18 mouse cellular contexts compared by ENCODE assay signal in the genomic region with DNA sequence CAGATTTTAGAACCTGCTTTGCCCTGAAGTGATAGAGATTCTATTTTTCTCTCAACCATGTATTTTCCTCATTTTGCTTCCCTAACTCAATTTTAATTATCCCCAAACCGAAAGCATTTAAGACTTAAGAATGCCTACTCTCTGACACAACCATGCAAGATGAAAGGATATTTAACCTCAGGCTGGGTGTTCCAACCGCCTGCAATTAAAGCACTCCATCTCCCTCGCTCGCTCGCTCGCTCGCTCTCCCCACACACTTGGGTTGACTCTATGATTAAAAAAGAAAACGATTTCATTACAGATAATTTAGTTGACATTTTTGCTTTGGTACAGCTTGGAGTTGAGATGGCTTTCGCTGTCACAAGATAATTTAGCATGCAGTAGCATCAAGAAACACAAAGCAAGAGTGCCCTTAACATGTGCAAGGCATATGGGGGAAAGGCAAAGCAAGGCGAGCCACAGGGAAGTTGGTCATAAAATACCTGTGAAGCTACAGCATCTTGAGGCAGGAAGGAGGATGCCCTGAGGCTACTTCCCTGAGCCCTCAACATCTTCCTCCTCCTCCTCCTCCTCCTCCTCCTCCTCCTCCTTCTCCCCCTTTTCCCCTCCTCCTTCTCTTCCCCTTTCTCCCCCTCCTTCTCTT.
DNase-seq lines count a peak whose midpoint lies in the region; ATAC-seq and TF ChIP-seq lines count a peak whose summit lies in the region.
"Had no signal": no experiment of that assay in that cellular context is flagged by ENCODE, and none has a peak within 500 bp of the region (broad histone marks: within the 10 kb centered on the region; RNA-seq: fewer than 3 reads in every experiment).

No protein-coding gene starts in this region.

- H3K9me3 ChIP-seq in midbrain, embryonic 13.5 days, result no peaks in the 10 kb centered on the region
- no peaks in the 10 kb centered on the region for H3K9me3 ChIP-seq in lung, postnatal 0 days (ENCODE audit: low read length)
- H3K9me3 ChIP-seq: embryonic facial prominence, embryonic 15.5 days; heart, embryonic 15.5 days; limb, embryonic 13.5 days had no signal

- DNase-seq in frontal cortex, postnatal 14 days (ENCODE audit: low spot score in 2 of 2), result no peak
- DNase-seq in brain, adult 2 months (ENCODE audit: low read depth, low spot score), result peak; percentile 37
- peak; percentile 59 for DNase-seq in forelimb bud, embryonic 11.5 days (ENCODE audit: low read depth, low spot score)
- no peak for DNase-seq in spleen, postnatal 14 days (ENCODE audit: low spot score in 2 of 2)
- DNase-seq in lung, postnatal 25 days (ENCODE audit: low spot score), result no peak
- no peak for DNase-seq in lung, postnatal 0 days (ENCODE audit: low spot score)
- DNase-seq: cerebellum, adult 18-20 months; liver, postnatal 0 days; right cerebral cortex, postnatal 14 days; thymus, postnatal 4 days had no signal

- WGBS in midbrain, embryonic 13.5 days, result 74% methylated on average over 10 of the region's 10 CpGs
- WGBS in lung, postnatal 0 days, result 88% methylated on average over 10 of the region's 10 CpGs

- no peak for TF ChIP-seq EP300 in lung, postnatal 0 days (IDR thresholded peaks at IDR 0.05)

- no peak overlapping the region for H3K4me2 ChIP-seq in midbrain, embryonic 13.5 days (replicated peaks)
- H3K4me2 ChIP-seq in lung, postnatal 0 days (replicated peaks; ENCODE audit: low read depth, low read length), result no peak overlapping the region
- H3K4me2 ChIP-seq: embryonic facial prominence, embryonic 15.5 days; heart, embryonic 15.5 days; limb, embryonic 13.5 days had no signal

- peak overlapping the region; percentile 14; the same call in 1 of the 2 replicates for H3K27ac ChIP-seq in midbrain, embryonic 13.5 days
- no peak overlapping the region for H3K27ac ChIP-seq in lung, postnatal 0 days (ENCODE audit: low read length)
- H3K27ac ChIP-seq: embryonic facial prominence, embryonic 15.5 days; heart, embryonic 15.5 days; left cerebral cortex, adult 2 months; limb, embryonic 13.5 days; macrophage had no signal

- TF ChIP-seq CTCF in lung, postnatal 0 days (IDR thresholded peaks at IDR 0.05), result no peak

- H3K36me3 ChIP-seq in midbrain, embryonic 13.5 days, result no peaks in the 10 kb centered on the region
- no peaks in the 10 kb centered on the region for H3K36me3 ChIP-seq in lung, postnatal 0 days (ENCODE audit: insufficient read depth, low read length)
- H3K36me3 ChIP-seq: embryonic facial prominence, embryonic 15.5 days; heart, embryonic 15.5 days had no signal

- no peak overlapping the region for H3K4me3 ChIP-seq in midbrain, embryonic 13.5 days (replicated peaks)
- H3K4me3 ChIP-seq in lung, postnatal 0 days (ENCODE audit: low read depth, low read length), result no peak overlapping the region
- H3K4me3 ChIP-seq: embryonic facial prominence, embryonic 15.5 days; heart, embryonic 15.5 days; left cerebral cortex, adult 2 months; limb, embryonic 13.5 days had no signal

- no peaks in the 10 kb centered on the region for H3K27me3 ChIP-seq in midbrain, embryonic 13.5 days
- H3K27me3 ChIP-seq in lung, postnatal 0 days (replicated peaks; ENCODE audit: insufficient read depth, low read length), result no peaks in the 10 kb centered on the region
- H3K27me3 ChIP-seq: embryonic facial prominence, embryonic 15.5 days; heart, embryonic 15.5 days; limb, embryonic 13.5 days; Patski had no signal

- no peak overlapping the region for H3K9ac ChIP-seq in midbrain, embryonic 13.5 days (replicated peaks)
- H3K9ac ChIP-seq in lung, postnatal 0 days (replicated peaks; ENCODE audit: low read depth), result no peak overlapping the region
- H3K9ac ChIP-seq: embryonic facial prominence, embryonic 15.5 days; heart, embryonic 15.5 days; limb, embryonic 13.5 days; liver, postnatal 0 days had no signal

- ATAC-seq in frontal cortex, adult (ENCODE audit: low TSS enrichment), result 0 out of 2 replicates have a peak, but pooled peaks have one; percentile 18
- ATAC-seq in midbrain, embryonic 13.5 days, result 0 out of 2 replicates have a peak, but pooled peaks have one; percentile 45
- ATAC-seq in lung, postnatal 0 days, result no peak
- ATAC-seq: liver, postnatal 0 days; Patski had no signal

- H3K4me1 ChIP-seq in midbrain, embryonic 13.5 days (replicated peaks), result peaks cover 21% of the 10 kb centered on the region
- H3K4me1 ChIP-seq in lung, postnatal 0 days (ENCODE audit: insufficient read depth, low read depth, low read length), result no peaks in the 10 kb centered on the region
- H3K4me1 ChIP-seq: heart, embryonic 15.5 days had no signal

Comparison
In these comparisons a context has a peak if more than half of its experiments do, and no peak if none do; other contexts are left out.
1. DNase-seq: peak in brain, adult 2 months (single experiment) and forelimb bud, embryonic 11.5 days (single experiment); none in frontal cortex, postnatal 14 days (0 of 2), spleen, postnatal 14 days (0 of 2), lung, postnatal 25 days (single experiment) and lung, postnatal 0 days (single experiment).